Mouse (Mus musculus): ENCODE data around the gene Fxyd5. TPM values are rescaled to one million over a fixed set of nuclear protein-coding genes. Genes with fewer than 3 reads are reported as not detected.

Gene Fxyd5
- polyA plus RNA-seq, 1 experiment from 2014 or later, result 14.8 TPM

- H3K4me2 ChIP-seq (replicated peaks), result peak within 1 kb of the TSS; percentile 56
- ATAC-seq (ENCODE audit: low FRiP score) (0 out of 2 replicates have a peak, but pooled peaks have one; percentile 21), DNase-seq (ENCODE audit: low spot score) (no peak)
- peak within 1 kb of the TSS; percentile 62 for H3K9ac ChIP-seq
- peak within 1 kb of the TSS; percentile 54; the same call in 1 of the 2 replicates for H3K27ac ChIP-seq
- H3K36me3 ChIP-seq (replicated peaks; ENCODE audit: control insufficient read depth, insufficient read depth), result no peaks in the 10 kb centered on the region
- 1% methylated on average over 27 of the region's 28 CpGs for WGBS
- peak within 1 kb of the TSS; percentile 40 for H3K4me3 ChIP-seq (replicated peaks; ENCODE audit: low read length)
- H3K4me1 ChIP-seq (replicated peaks; ENCODE audit: control insufficient read depth, insufficient read depth, low read length), result peaks cover 38% of the 10 kb centered on the region
- H3K9me3 ChIP-seq (ENCODE audit: control insufficient read depth, low read length), result no peaks in the 10 kb centered on the region
- peaks cover 37% of the 10 kb centered on the region for H3K27me3 ChIP-seq (ENCODE audit: control insufficient read depth, insufficient read depth, low read length)
These were observed 9.2 kb upstream of the Fxyd5 start, which contains the start of gene Fxyd7 for GRCm38 (mm10) chr7:31051321-31052021. TSS of gene Fxyd7 (minus strand) at chr7:31051467.

- Histone ChIP-seq H3K9ac (peak overlapping the region; percentile 62), H3K27me3 (ENCODE audit: control insufficient read depth, insufficient read depth, low read length) (peaks cover 37% of the 10 kb centered on the region), H3K4me2 (replicated peaks) (peak overlapping the region; percentile 56), H3K4me3 (replicated peaks; ENCODE audit: low read length) (peak overlapping the region; percentile 40), H3K36me3 (replicated peaks; ENCODE audit: control insufficient read depth, insufficient read depth) (no peaks in the 10 kb centered on the region), H3K4me1 (replicated peaks; ENCODE audit: control insufficient read depth, insufficient read depth, low read length) (peaks cover 38% of the 10 kb centered on the region), H3K27ac (no peak overlapping the region), H3K9me3 (ENCODE audit: control insufficient read depth, low read length) (no peaks in the 10 kb centered on the region)
- ATAC-seq (ENCODE audit: low FRiP score), result no peak
- peak; percentile 61 for DNase-seq (ENCODE audit: low spot score)
- 2% methylated on average over 9 of the region's 9 CpGs for WGBS
These were observed 8.6 kb upstream of the Fxyd5 start for GRCm38 (mm10) chr7:31050921-31051320.

GRCm38 (mm10) chr7:31050487-31050886 is 8.2 kb upstream of the Fxyd5 start:
- no peaks in the 10 kb centered on the region for H3K9me3 ChIP-seq (ENCODE audit: control insufficient read depth, low read length)
- 4% methylated on average over 6 of the region's 6 CpGs for WGBS
- no peak for DNase-seq (ENCODE audit: low spot score)
- ATAC-seq (ENCODE audit: low FRiP score), result no peak
- peak overlapping the region; percentile 54; the same call in 1 of the 2 replicates for H3K27ac ChIP-seq
- peak overlapping the region; percentile 40 for H3K4me3 ChIP-seq (replicated peaks; ENCODE audit: low read length)
- H3K27me3 ChIP-seq (ENCODE audit: control insufficient read depth, insufficient read depth, low read length), result peaks cover 39% of the 10 kb centered on the region
- H3K9ac ChIP-seq, result peak overlapping the region; percentile 62
- H3K36me3 ChIP-seq (replicated peaks; ENCODE audit: control insufficient read depth, insufficient read depth), result no peaks in the 10 kb centered on the region
- peak overlapping the region; percentile 56 for H3K4me2 ChIP-seq (replicated peaks)
- H3K4me1 ChIP-seq (replicated peaks; ENCODE audit: control insufficient read depth, insufficient read depth, low read length), result peaks cover 38% of the 10 kb centered on the region

- H3K27me3 ChIP-seq (ENCODE audit: control insufficient read depth, insufficient read depth, low read length), result peaks cover 45% of the 10 kb centered on the region
- H3K4me2 ChIP-seq (replicated peaks), result peak overlapping the region; percentile 56
- no peaks in the 10 kb centered on the region for H3K9me3 ChIP-seq (ENCODE audit: control insufficient read depth, low read length)
- ATAC-seq (ENCODE audit: low FRiP score), result peak; percentile 61
- peak overlapping the region; percentile 54 for H3K27ac ChIP-seq
- 2% methylated on average over 12 of the region's 15 CpGs for whole genome bisulfite sequencing
- H3K36me3 ChIP-seq (replicated peaks; ENCODE audit: control insufficient read depth, insufficient read depth), result no peaks in the 10 kb centered on the region
- peaks cover 38% of the 10 kb centered on the region for H3K4me1 ChIP-seq (replicated peaks; ENCODE audit: control insufficient read depth, insufficient read depth, low read length)
- peak overlapping the region; percentile 40 for H3K4me3 ChIP-seq (replicated peaks; ENCODE audit: low read length)
- H3K9ac ChIP-seq, result peak overlapping the region; percentile 62
- no peak for DNase-seq (ENCODE audit: low spot score)
These were observed 7.6 kb upstream of the Fxyd5 start for GRCm38 (mm10) chr7:31049846-31050281.

GRCm38 (mm10) chr7:31049135-31049845 is 7.0 kb upstream of the Fxyd5 start:
- Histone ChIP-seq H3K4me3 (replicated peaks; ENCODE audit: low read length) (peak overlapping the region; percentile 40), H3K4me1 (replicated peaks; ENCODE audit: control insufficient read depth, insufficient read depth, low read length) (peaks cover 38% of the 10 kb centered on the region), H3K4me2 (replicated peaks) (peak overlapping the region; percentile 56), H3K27me3 (ENCODE audit: control insufficient read depth, insufficient read depth, low read length) (peaks cover 45% of the 10 kb centered on the region), H3K36me3 (replicated peaks; ENCODE audit: control insufficient read depth, insufficient read depth) (no peaks in the 10 kb centered on the region), H3K9me3 (ENCODE audit: control insufficient read depth, low read length) (no peaks in the 10 kb centered on the region), H3K27ac (peak overlapping the region; percentile 54), H3K9ac (peak overlapping the region; percentile 62)
- DNase-seq (ENCODE audit: low spot score) (peak; percentile 76), ATAC-seq (ENCODE audit: low FRiP score) (peak; percentile 7; the same call in 1 of the 2 replicates)
- 20% methylated on average over 5 of the region's 5 CpGs for WGBS

GRCm38 (mm10) chr7:31041662-31042315 is 492 bp downstream of the Fxyd5 start:
- ATAC-seq (ENCODE audit: low FRiP score) (no peak), DNase-seq (ENCODE audit: low spot score) (no peak)
- H3K27me3 ChIP-seq (ENCODE audit: control insufficient read depth, insufficient read depth, low read length), result peaks cover 49% of the 10 kb centered on the region
- no peak overlapping the region for H3K27ac ChIP-seq
- H3K36me3 ChIP-seq (replicated peaks; ENCODE audit: control insufficient read depth, insufficient read depth), result no peaks in the 10 kb centered on the region
- WGBS, result 3% methylated on average over 28 of the region's 28 CpGs
- H3K4me1 ChIP-seq (replicated peaks; ENCODE audit: control insufficient read depth, insufficient read depth, low read length), result no peaks in the 10 kb centered on the region
- H3K9ac ChIP-seq, result no peak overlapping the region
- H3K4me3 ChIP-seq (replicated peaks; ENCODE audit: low read length), result no peak overlapping the region
- H3K9me3 ChIP-seq (ENCODE audit: control insufficient read depth, low read length), result no peaks in the 10 kb centered on the region
- H3K4me2 ChIP-seq (replicated peaks), result peak overlapping the region; percentile 32

GRCm38 (mm10) chr7:31041023-31041407 is 1.3 kb downstream of the Fxyd5 start:
- no peak for ATAC-seq (ENCODE audit: low FRiP score)
- 33% methylated on average over 8 of the region's 8 CpGs for WGBS
- H3K4me3 ChIP-seq (replicated peaks; ENCODE audit: low read length), result no peak overlapping the region

GRCm38 (mm10) chr7:31040281-31041022 is 1.8 kb downstream of the Fxyd5 start:
- WGBS, result 80% methylated on average over 12 of the region's 12 CpGs
- Histone ChIP-seq H3K9me3 (ENCODE audit: control insufficient read depth, low read length) (no peaks in the 10 kb centered on the region), H3K4me2 (replicated peaks) (no peak overlapping the region), H3K9ac (no peak overlapping the region), H3K27me3 (ENCODE audit: control insufficient read depth, insufficient read depth, low read length) (peaks cover 48% of the 10 kb centered on the region), H3K36me3 (replicated peaks; ENCODE audit: control insufficient read depth, insufficient read depth) (no peaks in the 10 kb centered on the region), H3K4me3 (replicated peaks; ENCODE audit: low read length) (no peak overlapping the region), H3K4me1 (replicated peaks; ENCODE audit: control insufficient read depth, insufficient read depth, low read length) (no peaks in the 10 kb centered on the region), H3K27ac (no peak overlapping the region)
- no peak for ATAC-seq (ENCODE audit: low FRiP score)
- DNase-seq (ENCODE audit: low spot score), result no peak

More at GRCm38 (mm10) chr7:31041023-31041407, 1.3 kb downstream of the Fxyd5 start:
- Histone ChIP-seq H3K27ac (no peak overlapping the region), H3K27me3 (ENCODE audit: control insufficient read depth, insufficient read depth, low read length) (peaks cover 49% of the 10 kb centered on the region), H3K9me3 (ENCODE audit: control insufficient read depth, low read length) (no peaks in the 10 kb centered on the region), H3K4me2 (replicated peaks) (no peak overlapping the region), H3K36me3 (replicated peaks; ENCODE audit: control insufficient read depth, insufficient read depth) (no peaks in the 10 kb centered on the region), H3K9ac (no peak overlapping the region), H3K4me1 (replicated peaks; ENCODE audit: control insufficient read depth, insufficient read depth, low read length) (no peaks in the 10 kb centered on the region)
- DNase-seq (ENCODE audit: low spot score), result no peak
